Mouse (Mus musculus) testis, adult 2 months (tissue): ENCODE data around the gene Cdc42ep4. TPM values are rescaled to one million over a fixed set of nuclear protein-coding genes. Genes with fewer than 3 reads are reported as not detected.

Experiments
- H3K27ac ChIP-seq: fragments of 200-500 bp; 2 replicates; pipeline ENCODE4 v1.5.1; 2012; ENCODE audit warnings: low read depth, low read length; ENCODE audit not compliant: control insufficient read depth, insufficient read depth
- H3K27me3 ChIP-seq: fragments of 200-500 bp; 2 replicates; pipeline ENCODE4 v1.6.1; 2012; ENCODE audit warnings: mild to moderate bottlenecking, low read length, moderate library complexity; ENCODE audit not compliant: control insufficient read depth, insufficient read depth
- H3K36me3 ChIP-seq: fragments of 200-500 bp; 2 replicates; pipeline ENCODE4 v1.6.1; 2012; ENCODE audit warnings: mild to moderate bottlenecking, low read length; ENCODE audit not compliant: control insufficient read depth, insufficient read depth
- H3K4me1 ChIP-seq: fragments of 200-500 bp; 2 replicates; pipeline ENCODE4 v1.6.1; 2012; ENCODE audit warnings: low read length; ENCODE audit not compliant: control insufficient read depth, insufficient read depth
- H3K4me3 ChIP-seq: fragments of 200-500 bp; 2 replicates; pipeline ENCODE4 v1.5.1; 2012; ENCODE audit warnings: low read depth, mild to moderate bottlenecking, low read length, moderate library complexity, mixed read lengths; ENCODE audit not compliant: control insufficient read depth
- CTCF ChIP-seq: fragments of 200-500 bp; IDR thresholded peaks from 2 replicates; pipeline ENCODE4 v1.5.1; 2012; ENCODE audit warnings: low read depth, mild to moderate bottlenecking, inconsistent platforms, low read length, moderate library complexity; ENCODE audit not compliant: control insufficient read depth, insufficient read depth, insufficient replicate concordance
- POLR2A ChIP-seq: fragments of 200-500 bp; IDR thresholded peaks from 2 replicates; pipeline ENCODE4 v1.6.1; 2012; ENCODE audit warnings: low read depth, mild to moderate bottlenecking, inconsistent platforms, low read length, moderate library complexity; ENCODE audit not compliant: control insufficient read depth
- polyA plus RNA-seq: library from polyadenylated mRNA; depleted of rRNA; stranded (reverse); fragments of >200 nt; gene quantifications from 2 replicates; pipeline ENCODE4 v1.2.3, GENCODE M21; 2012; rRNA removed

Cdc42ep4 gene
- polyA plus RNA-seq: 27.4 and 29.4 TPM in 2 replicates

- Histone ChIP-seq H3K4me3 (peak within 1 kb of the TSS; percentile 94), H3K4me1 (peaks cover 33% of the 10 kb centered on the region), H3K36me3 (no peaks in the 10 kb centered on the region), H3K27me3 (no peaks in the 10 kb centered on the region), H3K27ac (peak within 1 kb of the TSS; percentile 99)
- no peak for TF ChIP-seq CTCF
- peak; percentile 93 for TF ChIP-seq POLR2A
Observed at GRCm38 (mm10) chr11:113751484-113752084, at the start of gene Cdc42ep4. Gene Cdc42ep4 (minus strand): TSS chr11:113751881.

GRCm38 (mm10) chr11:113800026-113800425, 48.3 kb upstream of the Cdc42ep4 start:
- Histone ChIP-seq H3K4me1 (peaks cover 3% of the 10 kb centered on the region), H3K27ac (no peak overlapping the region), H3K4me3 (no peak overlapping the region), H3K27me3 (no peaks in the 10 kb centered on the region), H3K36me3 (no peaks in the 10 kb centered on the region)
- no peak for TF ChIP-seq CTCF
- no peak for TF ChIP-seq POLR2A

- H3K27me3 ChIP-seq: no peaks in the 10 kb centered on the region
- peaks cover 3% of the 10 kb centered on the region for H3K4me1 ChIP-seq
- no peak overlapping the region for H3K27ac ChIP-seq
- no peaks in the 10 kb centered on the region for H3K36me3 ChIP-seq
- TF ChIP-seq CTCF (no peak), POLR2A (no peak)
- H3K4me3 ChIP-seq: no peak overlapping the region
Observed at GRCm38 (mm10) chr11:113799041-113799447, 47.4 kb upstream of the Cdc42ep4 start.

- H3K27ac ChIP-seq: peak overlapping the region; percentile 54
- TF ChIP-seq CTCF (no peak), POLR2A (no peak)
- peaks cover 3% of the 10 kb centered on the region for H3K4me1 ChIP-seq
- no peak overlapping the region for H3K4me3 ChIP-seq
- no peaks in the 10 kb centered on the region for H3K27me3 ChIP-seq
- no peaks in the 10 kb centered on the region for H3K36me3 ChIP-seq
Observed at GRCm38 (mm10) chr11:113798011-113798410, 46.3 kb upstream of the Cdc42ep4 start.

GRCm38 (mm10) chr11:113797014-113797983, 45.6 kb upstream of the Cdc42ep4 start:
- Histone ChIP-seq H3K36me3 (no peaks in the 10 kb centered on the region), H3K4me1 (peaks cover 3% of the 10 kb centered on the region), H3K4me3 (no peak overlapping the region), H3K27ac (peak overlapping the region; percentile 54), H3K27me3 (no peaks in the 10 kb centered on the region)
- no peak for TF ChIP-seq CTCF
- no peak for TF ChIP-seq POLR2A

GRCm38 (mm10) chr11:113795846-113796245, 44.2 kb upstream of the Cdc42ep4 start:
- H3K4me1 ChIP-seq: peaks cover 3% of the 10 kb centered on the region
- no peak overlapping the region for H3K4me3 ChIP-seq
- TF ChIP-seq POLR2A (no peak), CTCF (no peak)
- no peaks in the 10 kb centered on the region for H3K27me3 ChIP-seq
- H3K27ac ChIP-seq: no peak overlapping the region; the same call in 1 of the 2 replicates
- no peaks in the 10 kb centered on the region for H3K36me3 ChIP-seq
